8 mouse cellular contexts compared by ENCODE assay signal in genomic region chr19:25672101-25672950, GRCm38 (mm10). TPM values are rescaled to one million over a fixed set of nuclear protein-coding genes. Genes with fewer than 3 reads are reported as not detected.
A peak's percentile ranks its signal among the peaks of the same experiment; 100 is the strongest.
DNase-seq lines count a peak whose midpoint lies in the region; ATAC-seq and TF ChIP-seq lines count a peak whose summit lies in the region.

Gene Dmrt2, plus strand, starts transcription at chr19:25672411.

- WGBS in forebrain, embryonic 12.5 days = under 1% methylated on average over 44 of the region's 44 CpGs
- 2% methylated on average over 43 of the region's 44 CpGs for WGBS in heart, postnatal 0 days
- 2% methylated on average over 44 of the region's 44 CpGs for WGBS in lung, adult 2 months

- no peak within 1 kb of the TSS for H3K27ac ChIP-seq in forebrain, embryonic 12.5 days
- H3K27ac ChIP-seq in heart, postnatal 0 days (ENCODE audit: low read depth) = no peak within 1 kb of the TSS

- peaks cover 95% of the 10 kb centered on the region for H3K27me3 ChIP-seq in forebrain, embryonic 12.5 days
- peaks cover 98% of the 10 kb centered on the region for H3K27me3 ChIP-seq in heart, postnatal 0 days (ENCODE audit: control insufficient read depth, insufficient read depth, low read length)

- TF ChIP-seq POLR2A in brain, embryonic 14.5 days (IDR thresholded peaks at IDR 0.05; ENCODE audit: borderline replicate concordance, extremely low read depth, insufficient read depth, insufficient read length, poor library complexity, severe bottlenecking) = no peak
- TF ChIP-seq POLR2A in lung, adult 2 months (IDR thresholded peaks at IDR 0.05; ENCODE audit: borderline replicate concordance, extremely low read depth, low read depth, low read length) = no peak

- 0 out of 2 replicates have a peak within 1 kb of the TSS, but pooled peaks have one; percentile 29 for H3K9ac ChIP-seq in forebrain, embryonic 12.5 days
- H3K9ac ChIP-seq in heart, postnatal 0 days (replicated peaks; ENCODE audit: low read depth, low read length) = no peak within 1 kb of the TSS

- H3K36me3 ChIP-seq in forebrain, embryonic 12.5 days (replicated peaks) = no peaks in the 10 kb centered on the region
- no peaks in the 10 kb centered on the region for H3K36me3 ChIP-seq in heart, postnatal 0 days (replicated peaks; ENCODE audit: control insufficient read depth, insufficient read depth, low read length)

- H3K9me3 ChIP-seq in forebrain, embryonic 12.5 days = no peaks in the 10 kb centered on the region
- H3K9me3 ChIP-seq in heart, postnatal 0 days (replicated peaks; ENCODE audit: control insufficient read depth, low read length) = no peaks in the 10 kb centered on the region

- DNase-seq in CD4-positive helper T cell, adult 2 months (ENCODE audit: low read depth, low spot score) = peak; percentile 14
- peak; percentile 96 for DNase-seq in brain, embryonic 14.5 days (ENCODE audit: low read depth)
- peak; percentile 37 for DNase-seq in heart, postnatal 0 days (ENCODE audit: low spot score)
- peak; percentile 73 for DNase-seq in kidney, postnatal 14 days
- DNase-seq in lung, adult 2 months = peak; percentile 26
- DNase-seq in ovary, adult 18-20 months (ENCODE audit: low spot score) = peak; percentile 61
- DNase-seq in thymus, postnatal 25 days = peak; percentile 23

- peak; percentile 100 for ATAC-seq in forebrain, embryonic 12.5 days (ENCODE audit: low FRiP score)
- ATAC-seq in heart, postnatal 0 days (ENCODE audit: insufficient read depth, low read depth) = peak; percentile 93

- peak within 1 kb of the TSS; percentile 44 for H3K4me3 ChIP-seq in forebrain, embryonic 12.5 days (replicated peaks)
- peak within 1 kb of the TSS; percentile 44 for H3K4me3 ChIP-seq in heart, postnatal 0 days (ENCODE audit: low read depth, low read length)
- H3K4me3 ChIP-seq in lung, adult 2 months (replicated peaks; ENCODE audit: extremely low read depth, low read depth, low read length) = no peak within 1 kb of the TSS

- no peak for TF ChIP-seq EP300 in heart, postnatal 0 days (IDR thresholded peaks at IDR 0.05; ENCODE audit: low read depth)

- H3K4me2 ChIP-seq in forebrain, embryonic 12.5 days = peak within 1 kb of the TSS; percentile 84
- H3K4me2 ChIP-seq in heart, postnatal 0 days (ENCODE audit: low read depth, low read length) = peak within 1 kb of the TSS; percentile 69

- TF ChIP-seq CTCF in brain, embryonic 14.5 days (IDR thresholded peaks at IDR 0.05; ENCODE audit: borderline replicate concordance, extremely low read depth, insufficient read depth, insufficient read length) = no peak
- TF ChIP-seq CTCF in heart, postnatal 0 days (IDR thresholded peaks at IDR 0.05; ENCODE audit: low read depth) = no peak
- no peak for TF ChIP-seq CTCF in lung, adult 2 months (IDR thresholded peaks at IDR 0.05; ENCODE audit: insufficient read depth, low read length)

- peaks cover 27% of the 10 kb centered on the region for H3K4me1 ChIP-seq in forebrain, embryonic 12.5 days
- H3K4me1 ChIP-seq in heart, postnatal 0 days (ENCODE audit: control insufficient read depth, insufficient read depth) = peaks cover 7% of the 10 kb centered on the region; the same call in 1 of the 2 replicates
- H3K4me1 ChIP-seq in lung, adult 2 months (ENCODE audit: control insufficient read depth, insufficient read depth, low read length) = 0 out of 2 replicates have a peak, but pooled peaks cover 4% of the 10 kb centered on the region

RNA-seq across cellular contexts. Expression of gene Dmrt2, which starts in this region (rescaled TPM):
- 0.67 and 1.3 TPM in 2 replicates for polyA plus RNA-seq in brain, embryonic 14.5 days (2012; rRNA removed)
- polyA plus RNA-seq in forebrain, embryonic 12.5 days (2016; fragmentation: Nextera tagmentation; extraction: Ambion mirVana) = 0.46 and 0.78 TPM in 2 replicates
- total RNA-seq in heart, postnatal 0 days (2014; rRNA removed; ENCODE audit: low replicate concordance) = not detected in 2 replicates
- polyA plus RNA-seq in heart, postnatal 0 days (2015; fragmentation: Nextera tagmentation; extraction: Ambion mirVana) = 0.15 TPM in 1 of 2 replicates, not detected in the other
- polyA plus RNA-seq in lung, adult 2 months (2012; rRNA removed) = 0.86 and 1.5 TPM in 2 replicates

Comparison
In these comparisons a context has a peak if more than half of its experiments do, and no peak if none do; other contexts are left out.
1. Peak in ATAC-seq, H3K4me3 ChIP-seq, H3K9ac ChIP-seq and H3K4me2 ChIP-seq in forebrain, embryonic 12.5 days; RNA of the gene not detected or under 1 TPM.
2. Peak in DNase-seq, ATAC-seq, H3K4me3 ChIP-seq and H3K4me2 ChIP-seq in heart, postnatal 0 days; RNA of the gene not detected or under 1 TPM.
3. DNase-seq: peak in every context shown above with its lines; median percentile 96 in brain, embryonic 14.5 days; 73 in kidney, postnatal 14 days; 61 in ovary, adult 18-20 months; 37 in heart, postnatal 0 days; 26 in lung, adult 2 months; 23 in thymus, postnatal 25 days; 14 in CD4-positive helper T cell, adult 2 months.